Mouse (Mus musculus) heart, postnatal 14 days (tissue): Measurements from ENCODE around the gene Duox1. TPM values are rescaled to one million over a fixed set of nuclear protein-coding genes. Genes with fewer than 3 reads are reported as not detected.

Experiments
- DNase-seq, 2 experiments: peaks; one replicate each; pipeline ENCODE4 v3.0.0; 2021 to 2022
- intact Hi-C: fragments of 180-260 bp; cut with DNase I; formaldehyde crosslinking; loops from one replicate; pipeline ENCODE4 v1.15.1; 2025
- long read RNA-seq, 2 experiments: library from polyadenylated mRNA; stranded (forward); transcript quantifications; one replicate each; pipeline ENCODE4 v2.0.0; 2021
- total RNA-seq, 2 experiments: library from RNA; stranded (reverse); gene quantifications; 2 replicates each; pipeline ENCODE4 v1.2.3; 2021

Gene Duox1
- total RNA-seq = under 1 TPM; 0.24 to 0.37 TPM
- long read RNA-seq, experiment 1 = 0 reads
- long read RNA-seq, experiment 2 = 0 reads

DNA sequence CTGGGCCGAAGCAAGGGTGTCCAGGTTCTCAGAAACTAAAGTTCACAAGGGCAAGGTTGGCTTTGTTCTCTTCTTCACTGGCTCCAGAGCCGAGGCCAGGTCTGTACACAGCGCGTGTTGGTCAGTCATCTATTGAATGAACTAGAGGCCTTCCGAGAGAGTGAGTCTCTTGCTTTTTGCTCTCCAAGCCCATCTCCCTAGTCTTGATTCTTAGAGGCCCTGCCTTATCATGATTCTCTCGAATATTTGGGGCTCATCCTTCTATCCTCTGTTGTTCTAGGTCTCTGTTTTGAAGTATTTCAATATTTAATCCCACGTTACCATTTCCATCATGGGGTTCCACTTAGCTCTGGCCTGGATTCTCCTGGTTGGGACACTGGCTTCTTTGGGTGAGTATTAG, at the start of gene Duox1:
Gene Duox1, plus strand, starts transcription at position 301 of the 400 bp plus-strand sequence.
- intact Hi-C loops = no loop called here
- DNase-seq = no peak

DNA sequence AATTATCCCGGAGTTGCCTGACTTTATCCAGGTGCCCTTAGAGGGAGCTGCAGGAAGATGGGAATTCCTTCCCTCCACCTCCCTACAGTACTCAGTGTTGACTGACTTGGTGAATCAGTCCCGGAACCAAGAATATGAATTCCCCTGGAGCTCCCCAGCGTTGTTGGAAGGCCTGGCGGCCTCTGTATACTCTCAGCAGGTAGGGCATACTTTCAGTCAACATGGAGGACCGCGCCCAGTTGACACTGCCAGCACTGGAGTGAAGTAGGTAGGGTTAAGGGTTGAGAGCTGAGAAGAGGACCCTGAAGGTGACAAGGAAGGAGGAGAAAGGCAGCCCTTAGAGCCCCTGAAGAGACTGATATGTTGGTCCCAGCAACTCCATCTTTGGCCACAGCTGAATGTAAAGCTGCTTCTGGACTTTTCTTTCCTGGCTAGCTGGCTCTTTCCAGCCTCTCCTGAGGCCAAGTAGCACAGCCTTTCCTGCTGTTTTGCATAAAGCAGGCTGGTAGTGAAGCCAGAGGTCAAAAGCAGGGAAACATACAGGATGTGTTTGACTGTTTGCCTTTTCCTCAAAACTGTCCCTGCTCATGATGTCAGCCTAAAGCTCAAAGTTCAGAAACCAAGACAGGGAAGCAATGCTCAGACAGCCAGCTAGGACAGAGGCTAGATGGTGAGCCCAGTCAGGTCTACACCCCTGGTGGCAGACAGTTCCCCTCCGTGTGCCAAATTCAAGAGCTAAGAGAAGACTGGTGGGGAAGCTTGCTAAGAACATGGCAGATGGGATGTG, 48.9 kb upstream of the Duox1 start:
- DNase-seq = no peak
- intact Hi-C loops = no loop called here

DNA sequence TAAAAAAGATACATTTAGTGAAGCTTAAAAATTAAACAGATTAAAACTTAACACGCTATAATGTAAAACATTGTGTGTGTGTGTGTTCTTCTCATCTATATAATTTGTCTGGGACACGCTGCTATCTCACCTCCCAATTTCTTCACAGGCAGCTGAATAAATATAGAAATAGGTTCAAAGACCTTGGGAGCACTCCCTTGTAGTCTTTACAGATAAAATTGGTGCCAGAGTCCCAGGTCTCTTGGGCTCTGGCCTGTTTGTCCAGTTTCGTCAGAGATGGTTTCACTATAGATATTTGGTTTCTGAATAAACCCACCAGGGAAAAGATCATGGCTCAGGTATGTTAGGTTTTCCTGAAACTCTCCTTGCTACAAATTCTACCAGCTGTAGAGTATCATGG, 36.7 kb upstream of the Duox1 start:
- no peak for DNase-seq
- intact Hi-C loops = no loop called here

DNA sequence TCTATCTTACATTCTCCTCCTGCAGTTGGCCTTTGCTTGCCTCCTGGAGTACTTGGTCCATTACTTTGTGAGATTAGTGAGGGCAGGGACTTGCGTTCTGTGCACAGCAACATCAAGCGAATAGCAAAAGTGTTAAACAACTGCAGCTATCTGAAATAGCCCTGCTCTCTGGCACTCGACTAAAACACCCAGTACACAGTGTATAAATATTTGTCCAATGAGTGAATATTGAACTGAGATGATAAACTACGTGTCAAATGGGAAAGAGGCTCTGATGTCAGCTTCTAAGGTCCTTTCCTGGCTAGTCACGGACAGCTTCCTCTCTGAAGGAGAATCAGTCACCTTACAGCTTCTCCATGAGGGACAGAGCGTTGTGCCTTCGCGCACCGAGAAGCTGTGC, 31.4 kb upstream of the Duox1 start:
- intact Hi-C loops = no loop called here

DNA sequence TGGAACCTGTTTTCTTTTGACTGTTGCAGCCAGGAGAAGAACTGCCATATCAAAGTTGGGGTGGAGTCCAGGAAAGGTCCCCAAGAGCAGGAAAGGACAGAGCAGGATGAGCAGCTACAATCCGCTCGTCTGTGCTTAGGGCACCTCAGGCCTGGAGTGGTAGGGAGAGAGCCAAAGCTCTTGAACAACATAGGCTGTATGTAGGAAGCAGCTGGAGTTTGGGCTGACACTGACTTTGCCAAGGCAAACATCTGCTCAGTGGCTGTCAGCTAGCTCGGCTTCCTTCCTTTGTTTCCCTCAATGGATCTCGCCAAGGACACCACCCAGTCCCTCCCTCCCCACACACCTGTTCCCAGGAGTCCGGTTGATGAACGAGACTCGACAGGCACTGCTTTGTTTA, 29.3 kb upstream of the Duox1 start:
- intact Hi-C loops = no loop called here
- peak; percentile 13 to 36 for DNase-seq

More for the DNA sequence above, 31.4 kb upstream of the Duox1 start:
- no peak for DNase-seq

DNA sequence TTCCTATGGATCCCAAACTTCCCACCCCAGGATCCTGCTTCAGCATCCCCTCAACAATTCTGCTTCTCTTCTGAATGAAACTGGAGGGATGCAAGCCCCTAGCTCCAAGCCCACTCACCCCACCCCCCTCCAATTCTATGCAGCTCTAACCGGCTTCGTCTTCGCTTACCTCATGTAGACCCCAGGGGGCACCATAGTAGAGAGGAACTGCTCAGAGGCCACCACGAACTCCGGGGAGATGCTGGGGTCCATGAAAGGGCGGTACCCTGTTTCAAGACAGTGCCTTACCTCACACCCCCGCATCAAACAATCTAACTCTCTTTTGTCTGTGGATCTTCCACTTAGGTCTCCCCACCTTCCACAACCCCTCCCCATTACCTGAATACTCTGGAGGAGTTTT, 20.6 kb upstream of the Duox1 start:
- intact Hi-C loops = no loop called here
- DNase-seq = no peak

DNA sequence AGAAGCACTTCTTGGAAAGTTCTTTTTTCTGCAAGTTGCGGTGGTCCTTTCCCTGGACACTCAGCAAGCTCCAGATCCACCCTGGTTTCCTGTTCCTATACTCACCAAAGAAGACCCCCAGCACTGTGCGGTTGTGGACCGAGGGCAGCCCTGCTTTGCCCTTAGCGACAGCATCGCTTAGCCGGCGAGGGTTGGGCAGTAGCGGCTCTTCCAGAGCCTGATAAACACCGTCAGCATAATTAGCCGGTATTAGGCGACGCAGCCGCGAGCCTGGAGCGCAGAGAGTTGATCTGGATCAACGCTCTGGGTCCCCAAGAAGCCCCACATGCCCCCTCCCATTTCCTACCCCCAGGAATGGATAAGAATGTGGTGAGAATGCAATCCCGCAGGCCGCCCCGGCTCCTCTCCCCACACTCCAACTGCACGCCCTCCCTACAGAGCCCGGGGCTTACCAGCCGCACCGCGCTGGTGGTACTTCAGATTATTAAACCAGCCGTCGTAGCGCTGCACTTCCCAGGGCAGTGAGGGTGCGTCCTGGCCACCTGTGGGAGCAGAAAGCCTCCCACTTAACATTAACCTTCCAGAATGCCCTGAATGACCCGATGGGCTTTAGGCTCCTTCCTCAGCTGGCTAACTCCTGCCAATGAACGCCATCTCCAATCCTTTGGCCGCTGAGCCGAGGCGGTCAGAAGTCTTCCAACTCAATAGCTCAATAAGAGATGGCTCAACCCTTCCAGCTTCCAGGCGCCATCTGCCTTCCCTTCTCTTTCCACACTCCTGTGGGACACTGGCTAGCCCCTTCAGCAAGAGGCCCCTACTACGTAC, 18.0 kb upstream of the Duox1 start:
- no peak for DNase-seq
- intact Hi-C loops = no loop called here

DNA sequence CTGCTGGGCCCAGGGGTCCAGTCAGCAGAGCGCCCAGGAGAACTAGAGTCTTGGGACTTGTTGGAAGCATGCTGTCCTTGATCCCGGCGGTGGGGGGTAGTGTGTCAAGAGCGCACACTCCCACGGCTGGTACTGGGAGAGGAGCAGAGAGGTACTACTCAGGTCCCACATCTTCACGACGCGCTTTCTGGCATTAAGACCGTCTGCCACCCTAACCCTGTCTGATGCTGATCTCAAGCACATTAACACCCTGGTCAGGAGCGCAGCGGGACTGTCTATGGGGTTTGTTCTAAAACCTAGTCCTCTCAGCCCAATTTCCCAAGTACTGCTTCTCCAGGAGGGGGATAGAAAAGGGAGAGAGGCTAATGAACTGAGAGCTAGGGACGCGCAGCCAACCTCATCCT, 17.4 kb upstream of the Duox1 start, which contains the start of gene Duox2:
Gene Duox2, minus strand, starts transcription at position 354 of the 404 bp plus-strand sequence.
- intact Hi-C loops = no loop called here
- DNase-seq = no peak

DNA sequence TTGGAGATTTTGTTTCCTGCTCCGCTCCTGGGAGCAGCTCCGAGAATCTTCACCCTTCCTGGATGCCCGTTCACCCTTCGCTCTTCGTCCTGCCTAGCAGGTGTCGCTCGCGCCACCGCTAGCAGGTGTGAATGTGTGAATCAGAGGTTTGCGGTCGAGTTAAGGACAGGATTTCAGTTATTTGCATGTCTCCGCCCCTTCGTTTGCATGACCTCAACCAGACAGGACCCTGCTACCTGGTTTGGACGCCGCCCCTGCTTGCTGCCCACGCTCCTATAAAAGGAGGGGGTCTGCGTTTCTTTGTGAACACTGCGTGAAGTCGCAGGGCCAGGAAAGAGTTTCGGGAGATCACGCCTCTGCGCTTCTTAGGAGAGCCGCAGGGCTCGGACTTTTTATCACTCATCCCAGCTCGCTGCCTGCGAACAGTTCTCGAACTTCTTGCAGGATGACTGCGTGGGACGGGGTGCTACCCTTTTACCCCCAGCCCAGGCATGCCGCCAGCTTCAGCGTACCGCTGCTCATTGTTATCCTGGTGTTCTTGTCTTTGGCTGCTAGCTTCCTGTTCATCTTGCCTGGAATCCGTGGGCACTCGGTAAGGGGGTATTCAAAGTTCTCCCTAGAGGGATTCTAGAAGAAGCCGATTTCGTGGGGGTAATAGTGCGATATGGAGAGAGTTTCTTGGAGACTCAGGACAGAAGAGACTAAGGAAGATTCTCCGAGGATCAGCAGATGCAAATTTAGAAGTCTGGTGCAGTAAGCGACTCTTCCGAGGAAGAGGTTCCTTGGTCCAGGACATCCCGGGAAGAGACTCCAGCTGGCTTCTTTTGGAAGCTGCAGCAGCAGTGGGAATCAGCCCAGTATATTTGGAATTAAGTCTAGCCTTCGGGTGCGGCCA, 16.6 kb upstream of the Duox1 start, which contains the start of gene Duoxa2:
Gene Duoxa2, plus strand, starts transcription at position 305 of the 895 bp plus-strand sequence.
- intact Hi-C loops = no loop called here

DNA sequence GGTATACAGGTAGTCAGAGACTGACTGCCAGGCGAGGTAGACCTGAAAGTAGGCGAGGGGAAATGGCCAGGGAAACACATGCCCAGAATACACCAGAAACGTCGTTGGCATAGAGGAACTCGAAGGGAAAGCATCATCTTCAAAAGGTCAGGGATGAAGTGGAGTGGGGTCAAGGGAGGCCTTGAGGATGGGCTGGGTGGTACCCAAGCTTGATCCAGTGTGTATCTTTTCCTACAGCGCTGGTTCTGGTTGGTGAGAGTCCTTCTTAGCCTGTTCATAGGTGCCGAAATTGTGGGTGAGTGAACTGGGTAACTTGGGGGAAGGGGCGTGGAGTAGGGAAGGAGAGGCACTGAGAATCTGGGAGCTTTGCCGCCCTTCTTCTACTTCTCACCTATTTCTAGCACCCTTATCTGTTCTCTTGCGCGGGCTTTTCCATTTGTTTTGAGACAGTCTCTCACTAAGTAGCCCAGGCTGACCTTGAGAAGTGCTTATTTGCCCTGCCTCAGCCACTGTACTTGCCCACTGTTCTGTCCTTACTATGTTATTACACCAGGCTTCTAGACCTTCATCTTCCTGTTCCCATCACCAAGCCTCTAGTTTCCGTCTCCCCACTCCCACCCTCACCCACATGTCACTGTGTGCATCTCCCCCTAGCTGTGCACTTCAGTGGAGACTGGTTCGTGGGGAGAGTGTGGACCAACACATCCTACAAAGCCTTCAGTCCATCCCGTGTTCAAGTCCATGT, 15.4 kb upstream of the Duox1 start:
- no peak for DNase-seq
- intact Hi-C loops = loop anchor here (5.0 kb wide), 1 partner anchor 53 kb away; no protein-coding TSS in a partner anchor

More for the DNA sequence above, 16.6 kb upstream of the Duox1 start, which contains the start of gene Duoxa2:
- DNase-seq = peak in 1 of 2 experiments; percentile 20

DNA sequence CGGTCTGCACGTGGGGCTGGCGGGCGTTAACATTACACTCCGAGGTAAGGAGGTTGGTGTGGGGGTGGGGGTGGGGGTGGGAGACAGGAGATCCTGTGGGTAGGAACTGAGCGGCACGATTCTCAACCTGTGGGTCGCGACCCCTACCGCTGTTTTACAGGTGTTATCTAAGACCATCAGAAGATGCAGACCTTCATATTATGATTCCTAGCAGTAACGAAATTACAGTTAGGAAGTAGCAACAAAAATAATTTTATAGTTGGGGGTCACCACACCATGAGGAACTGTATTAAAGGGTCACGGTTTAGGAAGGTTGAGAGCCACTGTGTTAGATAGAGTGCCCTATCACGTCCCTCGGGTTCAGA, 14.8 kb upstream of the Duox1 start:
- intact Hi-C loops = loop anchor here (5.0 kb wide), 1 partner anchor 53 kb away; no protein-coding TSS in a partner anchor
- DNase-seq = no peak

DNA sequence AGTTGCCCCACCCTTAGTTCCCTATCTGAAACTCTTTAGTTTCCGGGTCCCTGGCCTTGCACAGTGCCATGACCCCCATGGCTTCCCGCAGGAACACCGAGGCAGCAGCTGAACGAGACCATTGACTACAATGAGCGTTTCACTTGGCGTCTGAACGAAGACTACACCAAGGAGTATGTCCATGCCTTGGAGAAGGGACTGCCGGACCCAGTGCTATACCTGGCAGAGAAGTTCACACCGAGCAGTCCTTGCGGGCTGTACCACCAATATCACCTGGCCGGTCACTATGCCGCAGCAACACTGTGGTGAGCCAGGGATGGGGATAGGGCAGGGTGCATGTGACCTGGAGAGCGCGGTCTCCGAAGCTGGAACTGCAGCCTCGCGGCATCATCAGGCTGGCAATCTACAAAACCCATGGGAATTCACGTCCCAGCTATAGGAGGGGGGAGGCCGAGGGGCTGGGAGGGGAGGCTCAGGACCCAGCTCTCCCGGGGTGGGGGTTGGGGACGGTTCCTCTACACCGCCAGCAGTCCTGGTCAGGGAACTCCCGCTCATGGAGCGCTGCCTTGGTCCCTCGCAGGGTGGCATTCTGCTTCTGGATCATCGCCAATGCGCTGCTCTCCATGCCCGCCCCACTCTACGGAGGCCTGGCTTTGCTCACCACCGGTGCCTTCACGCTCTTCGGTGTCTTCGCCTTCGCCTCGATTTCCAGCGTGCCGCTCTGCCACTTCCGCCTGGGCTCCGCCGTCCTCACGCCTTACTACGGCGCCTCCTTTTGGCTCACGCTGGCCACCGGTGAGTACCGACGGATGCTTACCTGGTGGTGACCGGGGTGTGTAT, 14.2 kb upstream of the Duox1 start:
- intact Hi-C loops = loop anchor here (5.0 kb wide), 1 partner anchor 54 kb away; no protein-coding TSS in a partner anchor
- DNase-seq = peak; percentile 19 to 27

DNA sequence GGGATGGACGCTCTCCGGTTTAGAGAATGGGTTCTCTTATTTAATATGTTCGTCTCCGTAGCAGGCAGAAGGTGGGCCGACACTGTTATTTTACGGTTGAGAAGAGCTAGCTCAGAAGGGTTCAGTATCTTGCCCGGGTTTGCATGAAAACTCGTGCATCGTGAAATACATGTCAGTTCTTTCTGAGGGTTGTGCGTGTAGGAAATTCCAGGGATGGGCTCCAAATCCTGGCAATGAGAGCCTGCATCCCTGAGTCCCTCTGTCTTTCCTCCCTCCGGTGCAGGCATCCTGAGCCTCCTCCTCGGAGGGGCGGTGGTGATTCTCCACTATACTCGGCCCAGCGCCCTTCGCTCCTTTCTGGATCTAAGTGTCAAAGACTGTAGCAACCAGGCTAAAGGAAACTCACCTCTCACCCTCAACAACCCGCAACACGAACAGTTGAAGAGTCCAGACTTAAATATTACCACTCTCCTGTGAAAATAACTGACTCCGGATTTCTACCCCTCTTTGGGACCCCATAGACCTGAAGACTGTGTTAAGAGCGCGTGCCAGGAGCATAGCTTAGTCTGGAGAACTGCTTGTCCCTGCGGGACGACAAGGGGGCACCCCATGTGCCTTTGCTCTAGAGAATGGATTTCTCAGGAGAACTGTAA, 13.4 kb upstream of the Duox1 start:
- intact Hi-C loops = loop anchor here (2.0 to 5.0 kb wide), 2 partner anchors 55 to 107 kb away; no protein-coding TSS in a partner anchor
- no peak for DNase-seq

DNA sequence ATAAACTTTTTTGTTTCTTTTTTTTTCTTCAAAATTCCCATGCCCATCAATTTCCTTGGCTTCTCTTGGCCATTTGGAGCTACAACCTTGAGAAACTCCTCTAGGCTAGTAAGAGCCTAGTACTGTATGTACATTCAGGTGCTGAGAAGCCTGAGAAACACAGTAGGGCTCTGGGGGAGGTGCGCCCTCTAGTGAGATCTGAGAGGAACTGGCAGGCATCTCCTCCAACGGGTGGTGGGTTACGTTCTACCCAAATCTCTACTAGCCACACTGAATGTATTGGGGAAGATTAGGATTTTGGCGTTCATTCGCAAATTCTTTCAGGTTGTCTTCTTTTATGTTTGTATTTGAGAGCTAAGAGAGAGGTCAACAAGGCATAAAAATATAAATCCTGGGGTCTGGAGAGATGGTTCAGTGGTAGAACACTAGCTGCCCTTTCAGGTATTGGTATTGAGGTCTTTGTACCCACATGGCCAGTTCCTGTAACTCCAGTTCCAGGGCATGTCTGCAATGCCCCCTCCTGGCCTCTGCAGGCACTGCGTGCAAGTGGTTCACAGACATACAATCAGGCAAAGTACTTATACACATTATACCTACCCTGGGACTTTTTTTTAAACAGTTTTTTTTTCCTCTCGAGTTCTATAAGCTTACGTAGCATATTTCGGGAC, 12.8 kb upstream of the Duox1 start:
- intact Hi-C loops = loop anchor here (2.0 to 5.0 kb wide), 2 partner anchors 55 to 108 kb away; no protein-coding TSS in a partner anchor
- DNase-seq = peak; percentile 62 to 71

DNA sequence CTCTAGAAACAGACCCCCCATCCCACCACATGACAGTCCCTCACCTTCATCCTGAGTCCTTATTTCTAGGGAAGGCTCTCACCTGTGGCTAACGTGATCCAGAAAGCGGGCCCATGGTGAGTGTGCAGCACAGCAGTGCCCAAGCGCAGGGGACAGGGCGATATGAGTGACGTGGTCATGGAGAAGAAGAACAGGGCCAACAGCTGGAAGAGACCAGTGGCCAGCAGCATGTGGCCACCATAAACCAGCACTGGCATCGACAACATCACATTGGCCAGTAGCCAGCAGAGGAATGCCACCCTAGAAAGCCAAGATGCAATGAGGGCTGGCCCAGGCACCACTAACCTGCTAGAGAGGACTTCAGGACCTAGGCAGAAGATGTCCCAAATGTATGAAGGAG, 10.9 kb upstream of the Duox1 start:
- no peak for DNase-seq
- intact Hi-C loops = loop anchor here (5.0 kb wide), 1 partner anchor 57 kb away; no protein-coding TSS in a partner anchor

DNA sequence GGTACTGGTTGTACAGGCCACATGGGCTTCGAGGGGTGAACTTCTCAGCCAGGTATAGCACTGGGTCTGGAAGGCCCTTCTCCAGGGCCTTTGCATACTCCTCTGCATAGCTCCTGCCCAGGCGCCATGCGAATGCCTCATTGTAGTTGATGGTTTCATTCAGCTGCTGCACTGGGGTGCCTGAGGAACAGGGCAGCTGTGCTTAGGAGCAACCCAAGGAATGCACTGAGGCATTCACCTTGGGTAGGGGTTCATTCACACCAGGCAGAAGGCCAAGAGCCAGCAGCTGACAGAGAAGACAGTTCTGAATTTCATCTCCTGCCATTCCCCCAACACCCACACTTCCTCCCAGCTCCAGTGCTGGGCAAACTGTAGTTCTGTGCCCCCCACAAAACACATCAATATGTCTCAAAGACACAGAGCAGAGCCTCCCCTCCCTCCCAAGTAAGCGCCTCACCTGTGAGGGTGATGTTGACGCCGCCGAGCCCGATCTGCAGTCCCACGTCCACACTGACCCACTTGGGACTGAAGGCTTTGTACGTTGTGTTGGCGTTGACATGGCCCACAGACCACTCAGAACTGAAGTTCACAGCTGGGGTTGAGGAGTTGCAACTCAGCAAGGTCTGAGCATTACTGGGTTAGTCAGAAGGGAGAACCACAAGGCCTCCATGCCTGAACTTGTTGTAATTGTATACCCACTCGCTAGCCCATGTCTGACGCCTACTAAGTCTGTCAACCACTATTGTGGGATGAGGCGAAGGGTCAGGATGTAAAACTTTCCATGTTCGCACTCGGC, 10.2 kb upstream of the Duox1 start:
- DNase-seq = no peak
- intact Hi-C loops = no loop called here
